Mouse (Mus musculus): ENCODE data around the gene Foxi3.

DNA sequence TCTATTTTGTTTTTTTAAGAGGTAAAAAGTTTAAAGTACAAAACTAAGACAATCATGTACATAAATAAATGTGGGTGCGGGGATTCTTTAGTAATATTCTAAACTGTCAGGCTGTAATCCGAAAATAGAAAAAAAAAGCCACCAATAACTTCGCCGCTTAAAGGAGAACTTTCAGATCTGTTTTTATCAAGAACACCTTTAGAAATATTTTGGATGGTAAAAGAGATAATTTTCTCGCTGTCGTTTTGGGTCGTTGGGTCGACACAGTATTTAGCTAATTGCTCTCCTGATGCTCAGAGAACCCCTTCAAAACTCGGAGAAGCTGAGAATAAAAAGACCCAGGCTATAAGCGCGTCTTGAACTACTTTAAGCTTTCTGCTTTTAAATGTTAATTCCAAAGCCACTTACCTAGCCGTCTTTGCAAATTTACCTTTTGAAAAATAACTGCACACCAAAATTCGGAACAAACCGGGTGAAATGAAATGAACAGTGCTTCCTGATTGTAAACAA lies 985 bp upstream of the Foxi3 start:
- TF ChIP-seq POLR2A (IDR thresholded peaks at IDR 0.05; ENCODE audit: borderline replicate concordance, low read depth, low read length): no peak
- TF ChIP-seq CTCF (IDR thresholded peaks at IDR 0.05; ENCODE audit: low read depth, low read length): no peak

Measured in bone marrow macrophage, adult 2 months (primary cell).